Mouse (Mus musculus) neutrophil, adult 65 days (primary cell): ENCODE data around the gene Pla2r1. TPM values are rescaled to one million over a fixed set of nuclear protein-coding genes. Genes with fewer than 3 reads are reported as not detected.

Source experiments
- total RNA-seq: library from RNA; stranded (reverse); gene quantifications from 2 replicates; pipeline ENCODE4 v1.2.4, GENCODE M21; 2023

Pla2r1 gene
- total RNA-seq = 0.07 TPM in 1 of 2 replicates, not detected in the other

DNA sequence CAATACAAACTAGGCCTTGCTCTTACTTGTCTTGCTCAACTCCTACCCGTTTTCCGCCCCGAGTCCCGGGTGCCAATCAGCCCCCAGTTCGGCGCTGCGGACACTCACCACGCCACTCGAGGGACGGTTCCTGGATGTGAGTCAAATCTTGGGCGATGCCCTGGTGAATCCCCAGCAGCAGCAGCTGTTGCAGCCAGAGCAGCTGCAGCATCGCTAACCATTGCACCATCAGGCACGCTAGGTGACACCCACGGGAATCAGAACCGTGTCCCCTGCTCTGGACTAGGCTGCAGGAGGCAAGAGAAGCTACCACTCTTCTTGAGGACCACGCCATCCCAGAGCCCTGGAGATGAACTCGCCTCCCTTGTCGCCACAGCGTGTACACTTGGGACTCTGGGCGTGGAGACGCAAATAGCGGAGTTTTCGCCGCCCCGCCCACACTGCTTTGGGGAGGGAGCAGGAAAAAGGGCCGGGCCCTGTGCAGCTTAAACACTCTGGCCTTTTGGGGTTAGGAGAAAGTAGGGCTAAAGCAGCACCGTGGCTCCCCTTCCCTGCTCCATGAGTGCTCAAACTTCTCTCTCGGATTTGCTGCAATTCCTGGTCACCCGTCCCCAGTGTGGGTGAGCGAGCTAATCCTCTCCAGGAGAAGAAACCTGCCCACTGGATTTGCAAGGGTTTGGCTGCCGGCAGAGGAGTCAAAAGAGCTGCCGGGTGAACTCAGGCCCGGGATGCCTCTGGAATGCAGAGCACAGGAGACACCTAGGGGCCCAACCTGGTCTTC, at the start of gene Pla2r1:
Pla2r1 (minus strand) TSS at position 407 of the 781 bp plus-strand sequence.

GRCm38 (mm10) chr2:60382858-60383669, 170.0 kb downstream of the Pla2r1 start, which contains the start of gene Ly75:
Ly75 (minus strand) TSS chr2:60383303.

Other genes with a start within 250 kb of the Pla2r1 start
- 47.7 and 56.2 TPM in 2 replicates for gene Ly75, start 170.0 kb downstream of the Pla2r1 start, total RNA-seq
- not detected in 2 replicates for gene Itgb6, start 169.3 kb upstream of the Pla2r1 start, total RNA-seq